Mouse (Mus musculus): ENCODE data around the gene Sox15.

Gene Sox15

GRCm38 (mm10) chr11:69635471-69635870, 19.6 kb upstream of the Sox15 start:
- DNase-seq (ENCODE audit: low spot score) = no peak

GRCm38 (mm10) chr11:69645860-69646259, 9.3 kb upstream of the Sox15 start:
- DNase-seq (ENCODE audit: low spot score) = no peak

DNA sequence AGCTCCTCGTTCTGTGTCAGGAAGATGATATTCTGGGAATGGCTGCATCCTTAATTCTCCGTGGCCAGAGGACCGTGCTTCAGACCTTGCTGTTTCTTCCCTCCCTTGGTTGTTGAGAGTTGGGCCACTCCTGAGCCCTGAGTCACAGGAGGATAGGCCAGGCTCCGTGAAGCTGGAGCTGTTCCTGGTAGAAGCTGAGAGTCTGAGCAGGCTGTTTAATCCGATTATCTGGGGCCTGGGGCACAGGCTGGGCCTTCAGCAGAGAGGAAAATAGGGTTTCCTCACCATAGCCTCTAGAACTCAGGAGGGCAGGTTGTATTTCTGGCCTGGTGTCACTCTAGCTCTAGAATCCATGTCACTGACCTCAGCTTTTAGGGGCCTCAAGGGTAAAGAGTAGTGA, 1.7 kb upstream of the Sox15 start:
- DNase-seq (ENCODE audit: low spot score) = peak; percentile 70

GRCm38 (mm10) chr11:69654760-69655159, 354 bp upstream of the Sox15 start:
- no peak for DNase-seq (ENCODE audit: low spot score)

DNA sequence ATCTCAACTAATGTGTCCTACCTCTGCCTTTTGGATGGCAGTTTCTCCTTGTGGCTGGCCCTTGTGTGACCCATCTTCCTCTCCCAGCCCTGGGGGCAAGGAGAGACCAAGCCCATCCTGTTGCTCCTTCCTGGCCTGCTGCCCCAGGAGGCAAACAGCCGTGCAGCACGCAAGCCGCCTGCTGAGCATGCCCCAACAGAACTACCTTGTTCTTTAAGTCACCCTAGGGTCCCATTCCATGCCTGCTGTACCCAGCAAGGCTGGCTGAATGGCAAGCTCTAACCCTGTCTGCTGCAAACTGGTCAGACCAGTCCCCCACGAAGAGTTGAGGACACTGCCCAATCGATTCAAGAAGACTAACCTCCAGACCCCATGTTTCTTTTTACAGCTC, 946 bp downstream of the Sox15 start:
- DNase-seq (ENCODE audit: low spot score) = no peak

DNA sequence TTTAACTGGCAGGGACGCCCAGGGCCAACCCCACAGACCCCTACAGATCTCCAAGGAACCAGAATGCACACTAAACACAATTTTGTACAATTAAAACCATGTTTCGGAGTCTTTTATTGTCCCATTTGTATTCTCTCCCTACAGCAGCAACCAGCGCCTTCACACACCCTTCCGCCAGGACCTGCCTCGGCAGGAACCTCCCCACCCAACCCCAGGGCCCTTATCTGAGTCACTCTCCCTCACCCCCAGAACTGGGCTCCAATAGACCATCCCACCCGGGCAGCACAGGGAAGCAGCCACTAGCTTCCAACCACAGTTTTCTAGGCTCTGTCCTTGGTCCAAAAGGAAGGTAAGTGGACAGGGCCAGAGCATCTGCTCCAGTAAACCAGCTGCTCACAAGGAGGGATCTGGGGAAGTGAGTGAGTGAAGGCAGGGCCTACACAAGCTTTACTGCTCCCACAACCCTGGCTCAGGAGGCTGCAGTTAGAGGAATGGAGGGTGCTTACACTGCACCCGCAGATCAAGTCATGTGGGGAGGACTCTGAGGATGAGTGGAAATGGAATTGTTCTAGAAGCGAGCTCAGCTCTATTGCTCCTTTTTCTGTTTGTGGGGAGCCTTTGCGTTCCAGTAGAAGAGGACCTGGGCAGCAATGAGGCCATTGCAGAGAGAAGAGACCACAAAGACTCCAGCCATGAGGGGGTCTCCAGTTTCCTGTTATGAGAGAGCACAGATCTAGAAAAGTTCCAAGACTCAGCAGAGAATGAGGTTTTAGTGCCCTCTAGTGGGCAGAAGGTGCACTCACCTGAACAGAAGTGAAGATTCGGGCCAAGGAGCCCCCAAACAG, 1.7 kb downstream of the Sox15 start:
- DNase-seq (ENCODE audit: low spot score) = peak; percentile 62

DNA sequence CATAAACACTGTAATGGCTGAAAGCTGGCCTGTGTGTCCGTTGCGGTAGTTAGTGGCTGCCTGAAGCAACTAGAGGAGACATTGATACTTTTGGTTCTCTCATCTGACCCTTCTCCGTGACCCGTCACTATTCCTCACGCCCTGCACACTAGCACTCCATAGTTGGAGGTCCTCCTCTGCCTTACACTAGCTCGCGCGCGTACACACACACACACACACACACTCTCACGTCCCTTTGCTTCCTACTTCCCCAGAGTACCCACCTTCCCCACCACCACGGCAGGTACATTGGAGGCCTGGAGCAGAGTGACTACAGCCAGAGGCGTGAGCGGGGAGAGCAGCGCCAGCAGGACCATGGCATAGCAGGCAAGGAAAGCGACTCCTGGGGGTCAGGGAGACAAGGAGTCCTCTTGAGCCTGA, 2.4 kb downstream of the Sox15 start:
- DNase-seq (ENCODE audit: low spot score) = no peak

GRCm38 (mm10) chr11:69661221-69661881, 6.2 kb downstream of the Sox15 start:
- no peak for DNase-seq (ENCODE audit: low spot score)

- peak; percentile 94 for DNase-seq (ENCODE audit: low spot score)
These were observed 7.3 kb downstream of the Sox15 start, which contains the start of gene Mpdu1 for GRCm38 (mm10) chr11:69662213-69662966. Mpdu1 (minus strand) TSS chr11:69662642.

DNA sequence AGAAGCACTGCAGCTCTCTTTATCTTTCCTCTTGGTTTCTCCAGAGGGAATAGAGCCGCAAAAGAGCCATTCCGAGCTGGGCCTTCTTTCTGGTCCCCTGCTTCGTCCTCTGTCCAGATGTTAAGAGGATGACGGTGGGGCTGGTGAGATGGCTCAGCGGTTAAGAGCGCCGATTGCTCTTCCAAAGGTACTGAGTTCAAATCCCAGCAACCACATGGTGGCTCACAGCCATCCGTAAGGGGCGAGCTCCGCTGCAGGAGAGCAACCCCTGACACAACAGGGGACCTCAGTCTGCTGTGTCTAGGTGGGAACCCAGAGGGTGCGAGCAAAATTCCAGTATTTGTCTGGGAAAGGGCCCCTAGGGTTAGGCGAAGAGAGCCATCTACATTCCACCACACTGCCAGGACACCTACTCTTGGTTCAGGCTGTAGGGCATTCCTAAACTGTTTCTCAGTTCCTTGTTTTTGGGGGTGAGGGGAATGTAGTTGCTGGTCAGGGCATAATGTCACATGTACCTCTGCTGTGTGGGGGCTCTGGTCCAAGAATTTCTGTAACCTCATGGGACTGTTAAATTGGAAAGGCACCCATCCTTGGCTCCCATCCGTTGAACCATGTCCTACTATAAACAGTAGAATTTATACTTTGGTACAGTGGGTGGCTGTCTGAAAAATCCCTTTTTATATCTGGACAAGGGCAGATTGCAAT, 8.0 kb downstream of the Sox15 start:
- no peak for DNase-seq (ENCODE audit: low spot score)

DNA sequence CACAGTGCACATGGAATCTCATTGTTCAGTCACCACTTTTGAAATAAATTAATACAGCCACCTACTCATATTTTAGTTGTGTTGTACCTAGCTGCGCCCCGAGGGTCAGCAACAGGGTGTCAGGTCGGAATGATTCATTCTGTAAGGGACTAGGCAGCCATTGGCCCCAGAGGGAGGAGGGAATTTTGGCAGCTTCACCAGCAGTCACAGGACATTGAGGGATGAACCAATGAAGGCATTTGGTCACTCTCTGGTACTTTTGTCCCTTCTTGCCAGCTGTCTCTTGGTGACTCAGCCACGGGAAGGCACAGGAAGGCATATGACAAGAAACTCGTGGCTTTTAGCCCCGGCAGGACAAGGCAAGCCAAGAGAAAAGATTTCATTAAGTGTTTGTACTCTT, 8.7 kb downstream of the Sox15 start:
- peak; percentile 37 for DNase-seq (ENCODE audit: low spot score)

DNA sequence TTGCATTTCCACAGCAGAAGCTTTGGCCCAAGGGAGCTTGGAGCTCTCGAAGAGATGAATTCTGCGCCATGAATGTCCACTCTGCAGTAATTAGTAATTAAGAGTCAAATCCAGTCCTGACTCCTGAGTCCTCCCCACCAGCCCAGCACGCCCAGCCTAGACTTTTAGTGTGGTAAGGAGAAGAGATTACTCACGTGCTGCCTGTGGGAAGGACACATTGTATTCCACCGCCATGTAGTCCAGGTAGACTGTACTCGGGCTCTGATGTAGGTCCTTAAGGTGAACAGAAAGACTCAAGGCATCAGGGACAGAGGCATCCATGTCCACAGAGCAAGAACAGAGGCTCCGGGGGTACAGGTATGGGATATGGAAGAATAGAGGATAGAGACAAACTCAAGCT, 9.7 kb downstream of the Sox15 start:
- DNase-seq (ENCODE audit: low spot score) = no peak

DNA sequence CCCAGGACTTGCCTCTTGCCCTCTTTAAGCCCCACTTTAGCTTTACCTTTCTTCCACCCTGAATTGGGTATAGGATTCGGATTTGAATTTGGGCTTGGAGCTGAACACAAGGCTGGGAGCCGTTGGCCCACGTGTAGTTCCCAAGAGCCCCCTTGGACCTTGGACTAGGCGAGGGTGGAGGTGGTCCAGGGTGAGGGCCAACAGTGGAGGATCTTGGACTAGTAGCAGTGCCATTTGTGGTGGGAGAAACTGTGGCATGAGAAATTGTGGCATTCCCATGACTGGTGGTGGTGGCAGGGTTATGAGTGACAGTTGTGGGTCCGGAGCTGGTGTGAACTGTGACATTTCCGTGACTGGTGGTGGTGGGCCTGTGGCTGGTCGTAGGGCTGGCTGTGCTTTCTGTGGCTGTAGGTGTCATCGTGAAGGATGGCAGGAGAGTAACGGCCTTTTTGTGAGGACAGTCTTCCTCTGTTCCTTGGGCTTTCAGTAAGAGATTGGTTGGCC, 10.4 kb downstream of the Sox15 start:
- no peak for DNase-seq (ENCODE audit: low spot score)

GRCm38 (mm10) chr11:69665961-69666664, 11.0 kb downstream of the Sox15 start, which contains the start of gene Cd68:
Cd68 (minus strand) TSS chr11:69666153.
- DNase-seq (ENCODE audit: low spot score) = peak; percentile 42

GRCm38 (mm10) chr11:69666665-69667005, 11.5 kb downstream of the Sox15 start:
- DNase-seq (ENCODE audit: low spot score) = no peak

- DNase-seq (ENCODE audit: low spot score) = peak; percentile 90
These were observed 15.9 kb downstream of the Sox15 start for GRCm38 (mm10) chr11:69670786-69671725.

GRCm38 (mm10) chr11:69671726-69672124, 16.6 kb downstream of the Sox15 start:
- DNase-seq (ENCODE audit: low spot score) = no peak

DNA sequence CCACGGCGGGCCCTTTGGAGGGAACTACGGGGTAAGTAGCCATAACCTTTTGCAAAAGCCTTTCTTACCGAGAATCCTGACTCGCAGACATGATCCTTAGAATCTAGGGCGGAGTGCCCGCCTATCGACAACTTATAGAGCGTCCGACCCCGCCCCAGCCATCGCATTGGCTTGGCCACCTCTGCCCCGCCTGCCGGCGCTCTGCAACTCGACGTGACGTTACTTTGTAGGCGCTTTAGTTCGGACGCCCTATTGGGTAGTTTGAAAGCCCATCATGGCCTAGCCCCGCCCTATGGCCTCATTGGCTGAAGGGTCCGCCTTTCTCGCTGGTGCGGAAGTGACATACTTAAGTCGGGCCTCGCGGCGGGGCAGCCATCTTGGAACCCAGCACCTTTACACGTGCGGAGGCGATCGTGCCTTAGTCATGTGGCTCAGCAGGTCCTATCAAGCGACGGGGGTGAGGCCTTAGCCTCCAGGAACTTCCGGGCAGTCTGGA, 17.1 kb downstream of the Sox15 start, which contains the start of gene Eif4a1:
Eif4a1 (minus strand) TSS at position 213 of the 496 bp plus-strand sequence.
- peak; percentile 99 for DNase-seq (ENCODE audit: low spot score)

GRCm38 (mm10) chr11:69679144-69679543, 24.0 kb downstream of the Sox15 start:
- no peak for DNase-seq (ENCODE audit: low spot score)
